Mouse (Mus musculus) lung, postnatal 4 days (tissue): ENCODE measurements at regions not wholly inside any gene's neighbourhood (a gene's known extent, or its start where the extent isn't known, plus 50 kb on each side); places are given as distances from the start of the nearest gene placed in this dataset.
"Not testable (repeated sequence)": the region's sequence is repeated elsewhere in the genome, so short reads cannot be mapped to it uniquely, and the experiment has no call there.

ENCODE experiments used
- DNase-seq, 2 experiments: peaks; one replicate each; pipeline ENCODE4 v3.0.0; 2021

GRCm38 (mm10) chr19:3083438-3083837, 199.3 kb upstream of the Mrpl21 start:
- DNase-seq = peak; percentile 20 to 28

- DNase-seq = not testable (repeated sequence)
Observed at GRCm38 (mm10) chr19:3091771-3092170, 190.9 kb upstream of the Mrpl21 start.
